Mouse (Mus musculus): ENCODE data around the gene Socs1. TPM values are rescaled to one million over a fixed set of nuclear protein-coding genes. Genes with fewer than 3 reads are reported as not detected.

Gene Socs1
- polyA plus RNA-seq (2015; fragmentation: Nextera tagmentation; extraction: Ambion mirVana): 4.0 and 5.0 TPM in 2 replicates

DNA sequence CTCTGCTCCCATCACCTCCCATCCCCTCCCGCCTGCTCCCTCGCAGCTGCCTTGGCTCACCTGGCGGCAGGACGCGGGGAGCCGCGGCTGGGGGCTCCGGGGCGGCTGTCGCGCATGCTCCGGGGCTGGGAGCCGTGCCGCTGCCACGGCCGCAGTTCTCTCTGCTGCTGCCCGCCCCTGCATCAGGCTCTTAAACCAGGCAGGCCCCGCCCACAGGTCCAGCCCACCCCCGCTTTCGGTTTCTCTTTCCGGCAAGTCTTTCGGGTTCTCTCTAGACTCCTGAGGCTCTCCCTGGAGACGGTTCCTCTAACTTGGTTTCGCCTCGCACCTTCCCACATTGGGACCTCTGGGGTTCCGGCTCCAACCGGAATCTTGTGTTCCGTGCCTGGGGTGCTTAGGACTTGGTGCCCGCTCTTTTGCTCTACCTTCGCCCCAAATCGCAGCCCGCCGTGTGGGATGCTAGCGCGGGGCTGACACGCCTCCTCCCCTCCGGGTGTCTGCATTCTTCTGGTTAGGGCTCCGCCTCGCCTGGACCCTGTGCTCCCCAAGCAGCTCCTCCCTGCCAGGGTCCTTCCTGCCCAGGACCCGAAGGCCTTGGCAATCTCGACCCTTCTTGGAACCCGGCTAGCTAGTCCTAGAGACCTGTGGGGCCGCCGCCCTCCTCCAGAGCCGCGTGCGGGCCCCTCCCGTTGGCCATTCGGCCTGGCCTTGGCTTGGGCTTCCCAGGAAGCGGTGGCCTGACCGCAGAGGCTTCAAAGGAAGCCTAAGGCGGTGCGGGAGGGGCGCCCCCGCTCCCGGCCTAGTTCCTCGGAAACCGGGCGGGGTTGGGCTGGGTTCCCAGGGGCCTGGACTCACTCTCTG is at the start of gene Socs1:
Gene Socs1, minus strand, starts transcription at position 166 of the 861 bp plus-strand sequence.
- peak within 1 kb of the TSS; percentile 99 for H3K4me2 ChIP-seq (ENCODE audit: low read length)
- no peaks in the 10 kb centered on the region for H3K36me3 ChIP-seq (ENCODE audit: control insufficient read depth, insufficient read depth, low read length)
- WGBS: under 1% methylated on average over 58 of the region's 59 CpGs
- no peaks in the 10 kb centered on the region for H3K9me3 ChIP-seq (replicated peaks; ENCODE audit: control insufficient read depth, low read length, poor library complexity, severe bottlenecking)
- peak within 1 kb of the TSS; percentile 86 for H3K9ac ChIP-seq (ENCODE audit: low read depth, low read length)
- peak within 1 kb of the TSS; percentile 66 for H3K4me3 ChIP-seq (ENCODE audit: low read depth, low read length)
- peak within 1 kb of the TSS; percentile 89 for H3K27ac ChIP-seq (ENCODE audit: low read length)
- peak; percentile 90 for ATAC-seq
- H3K4me1 ChIP-seq (ENCODE audit: control insufficient read depth, insufficient read depth, low read length): peaks cover 16% of the 10 kb centered on the region
- H3K27me3 ChIP-seq (ENCODE audit: control insufficient read depth, insufficient read depth, low read depth, low read length): no peaks in the 10 kb centered on the region

DNA sequence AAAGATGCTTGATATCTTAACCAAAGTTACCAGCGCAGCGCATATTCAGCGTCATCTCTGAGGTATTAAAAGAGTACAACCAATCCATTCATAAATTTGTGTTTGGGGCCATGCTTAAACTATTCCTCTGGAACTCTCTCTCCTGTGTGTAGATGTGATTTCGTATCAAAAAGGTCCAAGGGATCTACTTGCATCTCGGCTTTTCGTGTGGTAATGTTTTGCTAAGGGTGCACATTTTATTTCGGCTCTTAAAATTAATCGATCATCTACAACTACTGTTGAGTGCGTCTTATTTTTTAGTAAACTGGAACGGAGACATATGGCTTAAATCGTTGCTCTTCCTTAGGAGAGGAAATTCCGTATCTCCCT is 49.2 kb upstream of the Socs1 start:
- peak overlapping the region; percentile 66; the same call in 1 of the 2 replicates for H3K9ac ChIP-seq (ENCODE audit: low read depth, low read length)
- H3K4me2 ChIP-seq (ENCODE audit: low read length): peak overlapping the region; percentile 90
- no peaks in the 10 kb centered on the region for H3K9me3 ChIP-seq (replicated peaks; ENCODE audit: control insufficient read depth, low read length, poor library complexity, severe bottlenecking)
- WGBS: 6% methylated on average over 12 of the region's 12 CpGs
- H3K4me3 ChIP-seq (ENCODE audit: low read depth, low read length): peak overlapping the region; percentile 84
- H3K4me1 ChIP-seq (ENCODE audit: control insufficient read depth, insufficient read depth, low read length): peaks cover 8% of the 10 kb centered on the region
- H3K27me3 ChIP-seq (ENCODE audit: control insufficient read depth, insufficient read depth, low read depth, low read length): no peaks in the 10 kb centered on the region
- ATAC-seq: no peak
- H3K36me3 ChIP-seq (ENCODE audit: control insufficient read depth, insufficient read depth, low read length): no peaks in the 10 kb centered on the region
- H3K27ac ChIP-seq (ENCODE audit: low read length): no peak overlapping the region

DNA sequence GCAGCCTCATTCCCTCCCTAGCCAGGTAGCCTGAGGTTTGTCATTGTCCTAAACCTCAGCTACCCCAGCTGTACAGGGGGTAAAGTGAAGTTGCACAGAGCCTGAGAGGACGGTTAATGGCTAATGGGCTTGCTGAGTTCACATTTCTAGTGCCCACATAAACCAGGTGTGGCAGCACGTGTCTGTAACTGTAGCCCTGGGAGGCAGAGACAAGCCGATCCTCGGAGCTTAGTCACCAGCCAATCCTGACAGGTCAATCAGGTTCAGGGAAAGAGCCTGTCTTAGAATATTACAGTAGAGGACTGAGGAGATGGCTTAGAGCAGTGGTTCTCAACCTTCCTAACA is 43.1 kb upstream of the Socs1 start:
- no peaks in the 10 kb centered on the region for H3K9me3 ChIP-seq (replicated peaks; ENCODE audit: control insufficient read depth, low read length, poor library complexity, severe bottlenecking)
- H3K9ac ChIP-seq (ENCODE audit: low read depth, low read length): no peak overlapping the region
- 86% methylated on average over 4 of the region's 4 CpGs for WGBS
- ATAC-seq: no peak
- H3K4me3 ChIP-seq (ENCODE audit: low read depth, low read length): no peak overlapping the region
- no peak overlapping the region for H3K4me2 ChIP-seq (ENCODE audit: low read length)
- no peaks in the 10 kb centered on the region for H3K4me1 ChIP-seq (ENCODE audit: control insufficient read depth, insufficient read depth, low read length)
- H3K36me3 ChIP-seq (ENCODE audit: control insufficient read depth, insufficient read depth, low read length): no peaks in the 10 kb centered on the region
- H3K27me3 ChIP-seq (ENCODE audit: control insufficient read depth, insufficient read depth, low read depth, low read length): no peaks in the 10 kb centered on the region
- no peak overlapping the region for H3K27ac ChIP-seq (ENCODE audit: low read length)

DNA sequence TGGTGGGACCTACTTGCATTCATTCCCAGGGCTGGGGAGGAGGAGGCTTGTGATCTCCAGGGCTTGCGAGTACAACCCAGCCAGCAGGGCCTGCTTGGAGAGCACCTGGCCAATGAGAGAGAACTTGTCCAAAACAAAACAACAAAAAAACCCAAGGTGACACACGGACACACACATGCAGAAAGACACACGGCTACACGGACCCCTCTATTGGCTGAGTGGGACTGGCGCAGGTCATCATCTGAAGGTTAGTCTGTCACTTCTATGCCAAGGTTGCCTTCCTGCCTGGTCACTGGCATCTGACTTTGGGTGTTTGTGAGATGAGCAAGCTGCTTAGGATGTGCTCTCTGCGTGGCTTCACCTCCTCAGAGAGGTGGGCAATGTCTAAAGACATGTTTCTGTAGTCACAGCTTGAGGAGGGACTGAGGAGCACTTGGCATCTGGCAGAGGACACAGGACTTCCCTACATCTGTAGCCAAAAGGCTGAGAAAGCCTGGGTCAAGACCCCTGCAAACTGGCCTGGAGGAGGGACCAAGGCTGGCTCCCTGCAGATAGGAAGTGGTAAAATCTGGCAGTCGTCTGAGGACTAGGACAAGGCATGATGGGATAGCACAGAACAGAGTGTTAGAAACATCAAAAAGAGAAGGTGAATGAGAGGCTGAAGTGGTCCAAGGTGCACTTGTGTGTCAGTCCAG is 42.6 kb upstream of the Socs1 start:
- 81% methylated on average over 7 of the region's 7 CpGs for WGBS
- Histone ChIP-seq H3K36me3 (ENCODE audit: control insufficient read depth, insufficient read depth, low read length) (no peaks in the 10 kb centered on the region), H3K27ac (ENCODE audit: low read length) (no peak overlapping the region), H3K4me3 (ENCODE audit: low read depth, low read length) (no peak overlapping the region), H3K4me1 (ENCODE audit: control insufficient read depth, insufficient read depth, low read length) (no peaks in the 10 kb centered on the region), H3K9me3 (replicated peaks; ENCODE audit: control insufficient read depth, low read length, poor library complexity, severe bottlenecking) (no peaks in the 10 kb centered on the region), H3K9ac (ENCODE audit: low read depth, low read length) (no peak overlapping the region), H3K4me2 (ENCODE audit: low read length) (no peak overlapping the region), H3K27me3 (ENCODE audit: control insufficient read depth, insufficient read depth, low read depth, low read length) (no peaks in the 10 kb centered on the region)
- ATAC-seq: no peak

DNA sequence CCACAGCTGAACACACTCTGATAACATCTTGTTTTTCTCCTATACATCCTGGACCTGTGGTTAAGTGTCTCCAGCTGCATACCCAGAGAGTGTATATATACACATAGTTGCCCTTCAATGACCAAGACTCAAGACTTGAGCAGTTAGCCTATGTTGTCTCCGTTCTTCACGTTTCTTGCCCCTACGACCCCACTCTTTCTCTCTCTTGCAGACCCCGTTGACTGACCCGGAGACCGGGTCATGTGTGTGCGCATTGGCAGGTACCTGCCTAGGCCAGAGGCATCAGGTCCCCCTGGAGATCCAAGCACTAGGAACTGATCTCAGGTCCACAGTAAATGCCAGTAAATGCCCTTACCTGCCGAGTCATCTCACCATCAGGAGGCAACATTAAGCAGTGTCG is 41.9 kb upstream of the Socs1 start:
- no peaks in the 10 kb centered on the region for H3K36me3 ChIP-seq (ENCODE audit: control insufficient read depth, insufficient read depth, low read length)
- no peaks in the 10 kb centered on the region for H3K9me3 ChIP-seq (replicated peaks; ENCODE audit: control insufficient read depth, low read length, poor library complexity, severe bottlenecking)
- 91% methylated on average over 9 of the region's 9 CpGs for WGBS
- no peaks in the 10 kb centered on the region for H3K4me1 ChIP-seq (ENCODE audit: control insufficient read depth, insufficient read depth, low read length)
- no peak for ATAC-seq
- H3K27me3 ChIP-seq (ENCODE audit: control insufficient read depth, insufficient read depth, low read depth, low read length): no peaks in the 10 kb centered on the region
- no peak overlapping the region for H3K4me3 ChIP-seq (ENCODE audit: low read depth, low read length)
- H3K4me2 ChIP-seq (ENCODE audit: low read length): no peak overlapping the region
- no peak overlapping the region for H3K27ac ChIP-seq (ENCODE audit: low read length)
- H3K9ac ChIP-seq (ENCODE audit: low read depth, low read length): no peak overlapping the region

DNA sequence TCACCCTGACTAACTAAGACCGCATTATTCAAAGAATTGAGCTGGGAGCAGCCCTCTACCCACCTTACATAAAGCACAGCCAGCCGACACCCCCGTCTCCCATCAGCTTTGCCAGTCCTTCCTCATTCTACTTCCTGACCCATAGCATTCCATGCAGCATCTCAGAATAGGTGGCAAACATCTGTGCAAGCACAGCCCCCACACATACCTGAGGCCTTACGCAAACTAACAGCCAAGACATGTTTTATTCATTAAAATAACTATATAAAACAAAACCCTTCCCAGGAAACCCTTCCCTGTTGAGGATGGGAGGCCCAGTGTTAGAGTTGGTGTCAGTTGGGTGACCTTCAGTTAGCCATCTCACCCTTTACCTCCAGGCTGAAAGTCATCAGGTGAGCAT is 40.5 kb upstream of the Socs1 start:
- H3K4me1 ChIP-seq (ENCODE audit: control insufficient read depth, insufficient read depth, low read length): no peaks in the 10 kb centered on the region
- H3K9ac ChIP-seq (ENCODE audit: low read depth, low read length): no peak overlapping the region
- H3K4me2 ChIP-seq (ENCODE audit: low read length): no peak overlapping the region
- no peaks in the 10 kb centered on the region for H3K27me3 ChIP-seq (ENCODE audit: control insufficient read depth, insufficient read depth, low read depth, low read length)
- H3K36me3 ChIP-seq (ENCODE audit: control insufficient read depth, insufficient read depth, low read length): no peaks in the 10 kb centered on the region
- ATAC-seq: no peak
- WGBS: 87% methylated on average over 4 of the region's 4 CpGs
- H3K4me3 ChIP-seq (ENCODE audit: low read depth, low read length): no peak overlapping the region
- H3K27ac ChIP-seq (ENCODE audit: low read length): no peak overlapping the region
- no peaks in the 10 kb centered on the region for H3K9me3 ChIP-seq (replicated peaks; ENCODE audit: control insufficient read depth, low read length, poor library complexity, severe bottlenecking)

DNA sequence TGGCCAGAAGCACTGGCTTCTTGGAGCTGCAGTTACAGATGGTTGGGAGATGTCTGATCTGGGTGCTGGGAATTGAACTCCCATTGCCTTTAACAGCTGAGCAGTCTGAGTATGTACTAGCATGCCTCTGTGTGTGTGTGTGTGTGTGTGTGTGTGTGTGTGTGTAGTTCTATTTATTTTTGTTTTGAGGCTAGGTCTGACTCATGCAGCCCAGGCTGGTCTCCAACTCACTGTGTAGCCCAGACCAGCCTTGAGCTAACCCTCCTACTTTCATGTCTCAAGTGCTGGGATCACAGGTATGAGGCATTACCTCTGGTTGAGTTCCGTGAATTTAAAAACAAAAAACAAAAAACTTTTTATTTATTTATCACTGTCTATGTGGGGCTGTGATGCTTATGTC is 39.2 kb upstream of the Socs1 start:
- Histone ChIP-seq H3K9ac (ENCODE audit: low read depth, low read length) (no peak overlapping the region), H3K4me2 (ENCODE audit: low read length) (no peak overlapping the region), H3K36me3 (ENCODE audit: control insufficient read depth, insufficient read depth, low read length) (no peaks in the 10 kb centered on the region), H3K9me3 (replicated peaks; ENCODE audit: control insufficient read depth, low read length, poor library complexity, severe bottlenecking) (no peaks in the 10 kb centered on the region), H3K4me3 (ENCODE audit: low read depth, low read length) (no peak overlapping the region), H3K27ac (ENCODE audit: low read length) (no peak overlapping the region), H3K4me1 (ENCODE audit: control insufficient read depth, insufficient read depth, low read length) (no peaks in the 10 kb centered on the region), H3K27me3 (ENCODE audit: control insufficient read depth, insufficient read depth, low read depth, low read length) (no peaks in the 10 kb centered on the region)
- no peak for ATAC-seq
- 90% methylated on average over 1 of the region's 1 CpGs for WGBS

DNA sequence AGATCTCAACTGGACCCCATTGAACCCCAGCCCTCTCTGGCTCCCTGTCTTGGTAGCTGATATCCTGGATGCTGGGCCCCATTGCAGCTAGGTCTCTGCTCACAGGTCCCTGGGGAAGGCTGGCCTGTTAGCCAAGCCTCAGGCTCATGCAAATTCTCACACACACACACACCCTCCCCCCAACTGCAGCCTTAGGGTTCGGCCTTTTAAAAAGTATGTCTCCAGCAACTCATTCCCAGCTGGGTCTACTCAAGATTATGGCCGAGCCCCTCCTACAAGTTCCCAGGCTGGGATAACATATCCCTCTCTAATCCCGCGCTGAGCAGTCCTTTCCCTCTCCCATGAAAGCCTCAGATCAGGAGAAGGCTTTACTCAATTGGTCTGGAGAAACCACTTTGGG is 36.1 kb upstream of the Socs1 start:
- ATAC-seq: no peak
- Histone ChIP-seq H3K9me3 (replicated peaks; ENCODE audit: control insufficient read depth, low read length, poor library complexity, severe bottlenecking) (no peaks in the 10 kb centered on the region), H3K4me3 (ENCODE audit: low read depth, low read length) (no peak overlapping the region), H3K4me1 (ENCODE audit: control insufficient read depth, insufficient read depth, low read length) (no peaks in the 10 kb centered on the region), H3K27me3 (ENCODE audit: control insufficient read depth, insufficient read depth, low read depth, low read length) (no peaks in the 10 kb centered on the region), H3K36me3 (ENCODE audit: control insufficient read depth, insufficient read depth, low read length) (no peaks in the 10 kb centered on the region), H3K9ac (ENCODE audit: low read depth, low read length) (no peak overlapping the region), H3K27ac (ENCODE audit: low read length) (no peak overlapping the region), H3K4me2 (ENCODE audit: low read length) (no peak overlapping the region)
- WGBS: 78% methylated on average over 4 of the region's 4 CpGs

DNA sequence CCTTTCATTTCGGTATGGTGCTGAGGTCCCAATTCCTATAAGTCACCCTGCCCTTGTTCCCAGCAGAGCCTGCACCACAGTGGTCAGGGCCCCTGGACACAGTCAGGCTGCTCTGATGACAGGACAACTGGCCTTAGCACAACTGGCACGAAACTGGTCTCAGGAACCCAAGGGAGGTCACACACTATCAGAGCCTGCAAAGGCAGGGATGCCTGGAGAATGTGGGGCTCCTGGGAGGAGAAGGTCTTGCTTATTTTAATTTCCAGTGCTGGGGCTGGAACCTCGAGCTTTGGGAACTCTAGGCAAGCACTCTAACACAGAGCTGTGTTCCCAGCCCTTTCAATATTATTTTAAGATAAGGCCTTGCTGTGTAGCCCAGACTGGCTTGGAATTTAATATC is 34.6 kb upstream of the Socs1 start:
- H3K4me3 ChIP-seq (ENCODE audit: low read depth, low read length): no peak overlapping the region
- H3K9ac ChIP-seq (ENCODE audit: low read depth, low read length): no peak overlapping the region
- ATAC-seq: no peak
- no peak overlapping the region for H3K27ac ChIP-seq (ENCODE audit: low read length)
- H3K9me3 ChIP-seq (replicated peaks; ENCODE audit: control insufficient read depth, low read length, poor library complexity, severe bottlenecking): no peaks in the 10 kb centered on the region
- no peak overlapping the region for H3K4me2 ChIP-seq (ENCODE audit: low read length)
- no peaks in the 10 kb centered on the region for H3K27me3 ChIP-seq (ENCODE audit: control insufficient read depth, insufficient read depth, low read depth, low read length)
- 67% methylated on average over 3 of the region's 3 CpGs for WGBS
- no peaks in the 10 kb centered on the region for H3K4me1 ChIP-seq (ENCODE audit: control insufficient read depth, insufficient read depth, low read length)
- no peaks in the 10 kb centered on the region for H3K36me3 ChIP-seq (ENCODE audit: control insufficient read depth, insufficient read depth, low read length)
